Mouse (Mus musculus) liver, postnatal 0 days (tissue): Measurements from ENCODE around the gene Telo2.

Experiments used
- CTCF ChIP-seq: sonication (generic); IDR thresholded peaks from 2 replicates; pipeline ENCODE4 v1.5.1; 2016; ENCODE audit warnings: antibody characterized with exemption, low read depth
- EP300 ChIP-seq: IDR thresholded peaks from 2 replicates; pipeline ENCODE4 v1.6.1; 2016; ENCODE audit warnings: antibody characterized with exemption, low read depth, mild to moderate bottlenecking

GRCm38 (mm10) chr17:25112423-25112810, 3.4 kb downstream of the Telo2 start:
- no peak for TF ChIP-seq CTCF
- TF ChIP-seq EP300 = no peak
